Mouse (Mus musculus) heart, embryonic 11.5 days (tissue): ENCODE measurements around the gene Slc9a9. TPM values are rescaled to one million over a fixed set of nuclear protein-coding genes. Genes with fewer than 3 reads are reported as not detected.

Source experiments
- ATAC-seq: fragments of 200-750 bp; cut with Nextera tagmentation; replicated peaks from 2 replicates; pipeline ENCODE4 v1.8.0; 2017; ENCODE audit warnings: moderate library complexity; ENCODE audit not compliant: insufficient number of reproducible peaks, low FRiP score, low TSS enrichment
- H3K27ac ChIP-seq: fragments of 300-500 bp; sonication (generic); 2 replicates; pipeline ENCODE4 v1.5.1; 2014; ENCODE audit warnings: mild to moderate bottlenecking, low read depth, low read length
- H3K27me3 ChIP-seq: fragments of 300-500 bp; sonication (generic); 2 replicates; pipeline ENCODE4 v1.6.1; 2014; ENCODE audit warnings: mild to moderate bottlenecking, low read length, mixed read lengths; ENCODE audit not compliant: control insufficient read depth, insufficient read depth
- H3K36me3 ChIP-seq: fragments of 300-500 bp; sonication (generic); 2 replicates; pipeline ENCODE4 v1.6.1; 2014; ENCODE audit warnings: mild to moderate bottlenecking, low read length, moderate library complexity, mixed read lengths; ENCODE audit not compliant: control insufficient read depth, insufficient read depth
- H3K4me1 ChIP-seq: fragments of 300-500 bp; sonication (generic); 2 replicates; pipeline ENCODE4 v1.6.1; 2014; ENCODE audit warnings: low read length; ENCODE audit not compliant: control insufficient read depth, insufficient read depth
- H3K4me2 ChIP-seq: fragments of 300-500 bp; sonication (generic); 2 replicates; pipeline ENCODE4 v1.6.1; 2014; ENCODE audit warnings: mild to moderate bottlenecking, moderate library complexity
- H3K4me3 ChIP-seq: fragments of 300-500 bp; sonication (generic); 2 replicates; pipeline ENCODE4 v1.5.1; 2014; ENCODE audit warnings: low read depth, low read length
- H3K9ac ChIP-seq: fragments of 300-500 bp; sonication (generic); 2 replicates; pipeline ENCODE4 v1.6.1; 2014; ENCODE audit warnings: mild to moderate bottlenecking, low read depth, low read length, moderate library complexity
- H3K9me3 ChIP-seq: fragments of 300-500 bp; sonication (generic); replicated peaks from 2 replicates; pipeline ENCODE4 v1.6.1; 2016; ENCODE audit warnings: low read length; ENCODE audit not compliant: control insufficient read depth
- WGBS: fragments of 180-500 bp; shearing (Covaris S2); extraction: QIAGEN DNeasy Blood & Tissue Kit; methylation state at CpG from one replicate; pipeline ENCODE4 v1.1.7; 2014; ENCODE audit not compliant: insufficient replicate concordance; 5-methylcytosine and 5-hydroxymethylcytosine counted together
- polyA plus RNA-seq: library from polyadenylated mRNA; unstranded; fragments of >200 nt; fragmentation: Nextera tagmentation; extraction: Ambion mirVana; gene quantifications from 2 replicates; pipeline ENCODE4 v1.2.1, GENCODE M21; 2014

Gene Slc9a9
- polyA plus RNA-seq, 1 experiment from 2014 or later: 4.1 TPM

DNA sequence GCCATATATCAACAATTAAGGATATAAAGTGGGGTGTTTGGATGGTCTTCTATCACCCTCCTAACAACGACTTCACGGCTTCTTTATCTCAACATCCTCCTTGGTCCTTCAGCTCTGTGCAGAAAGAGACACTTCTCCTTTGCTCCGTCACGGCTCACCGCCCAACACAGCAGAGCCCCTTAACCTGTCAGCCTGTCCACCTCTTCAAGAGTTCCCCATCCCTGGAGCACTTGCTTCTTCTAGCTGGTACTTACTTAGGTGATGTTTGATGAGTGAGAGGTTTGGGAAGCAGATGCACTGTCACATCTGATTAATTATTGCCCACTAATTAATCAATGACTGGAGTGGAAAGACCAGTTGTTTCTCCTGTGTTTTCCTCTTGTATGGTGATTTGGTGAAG, 213.7 kb downstream of the Slc9a9 start:
- no peak overlapping the region for H3K27ac ChIP-seq
- H3K4me1 ChIP-seq: no peaks in the 10 kb centered on the region
- H3K36me3 ChIP-seq: no peaks in the 10 kb centered on the region
- no peaks in the 10 kb centered on the region for H3K27me3 ChIP-seq
- H3K9ac ChIP-seq: no peak overlapping the region
- no peak overlapping the region for H3K4me3 ChIP-seq
- no peak overlapping the region for H3K4me2 ChIP-seq
- H3K9me3 ChIP-seq: no peaks in the 10 kb centered on the region
- ATAC-seq: no peak
- WGBS: 67% methylated on average over 5 of the region's 5 CpGs

DNA sequence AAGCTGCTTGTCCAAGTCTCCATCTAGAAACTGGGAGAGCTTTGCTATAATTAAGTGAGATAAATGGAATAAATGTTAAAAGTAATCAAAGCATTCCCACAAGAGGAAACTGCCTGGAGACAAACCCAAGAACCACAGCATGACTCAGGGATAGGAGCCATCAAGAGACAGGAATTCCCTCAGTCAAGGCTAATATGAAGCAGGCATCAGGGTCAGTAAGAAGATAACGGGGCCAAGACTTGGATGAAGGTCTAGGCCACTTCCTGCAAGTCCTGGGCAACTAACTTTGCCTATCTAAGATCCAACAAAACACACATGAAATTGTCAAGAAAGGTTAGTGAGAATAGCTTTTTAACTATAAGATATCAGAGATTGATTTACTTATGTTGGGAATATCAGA, 215.4 kb downstream of the Slc9a9 start:
- Histone ChIP-seq H3K9ac (no peak overlapping the region), H3K9me3 (no peaks in the 10 kb centered on the region), H3K27me3 (no peaks in the 10 kb centered on the region), H3K4me3 (no peak overlapping the region), H3K4me2 (no peak overlapping the region), H3K27ac (no peak overlapping the region), H3K4me1 (no peaks in the 10 kb centered on the region), H3K36me3 (no peaks in the 10 kb centered on the region)
- 66% methylated on average over 1 of the region's 1 CpGs for WGBS
- ATAC-seq: no peak

DNA sequence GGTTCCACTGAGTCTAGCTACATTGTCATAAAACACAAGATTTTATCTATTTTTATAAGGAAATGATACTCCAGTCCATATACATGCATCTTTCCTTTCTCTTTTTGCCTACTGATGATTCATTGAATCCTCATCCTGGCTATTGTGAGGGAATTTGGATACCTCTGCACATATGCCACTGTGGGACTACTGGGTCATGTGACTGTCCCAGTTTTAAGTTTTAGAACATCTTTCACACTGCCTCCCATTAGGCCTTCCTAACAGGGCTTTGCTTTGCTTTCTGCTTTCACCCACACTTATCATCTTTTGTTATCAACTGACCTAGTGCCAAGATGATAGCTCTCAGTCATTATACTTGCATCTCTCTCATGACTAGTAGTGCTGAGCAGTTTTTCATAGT, 219.9 kb downstream of the Slc9a9 start:
- Histone ChIP-seq H3K9me3 (no peaks in the 10 kb centered on the region), H3K9ac (no peak overlapping the region), H3K4me2 (no peak overlapping the region), H3K27me3 (no peaks in the 10 kb centered on the region), H3K36me3 (no peaks in the 10 kb centered on the region), H3K4me1 (no peaks in the 10 kb centered on the region), H3K27ac (no peak overlapping the region), H3K4me3 (no peak overlapping the region)
- no peak for ATAC-seq

DNA sequence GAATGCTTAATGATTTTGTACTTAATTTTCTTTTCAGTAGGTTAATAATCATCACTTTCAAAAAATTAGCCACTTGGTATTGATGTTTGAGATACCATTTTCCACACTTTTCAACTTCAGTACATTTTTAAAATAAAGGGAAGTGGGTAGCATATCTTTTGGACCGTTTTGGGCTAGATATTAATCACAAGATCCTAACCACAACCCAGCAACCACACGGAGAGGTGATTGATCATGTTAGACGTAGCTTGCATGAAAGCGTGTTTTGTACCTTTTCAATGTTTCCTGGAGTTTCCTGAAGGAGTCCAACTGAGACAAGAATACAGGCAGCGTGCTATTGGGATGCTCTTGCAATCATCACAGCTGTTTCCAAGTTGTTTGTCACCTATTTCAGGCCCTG, 226.2 kb downstream of the Slc9a9 start:
- Histone ChIP-seq H3K9ac (no peak overlapping the region), H3K27me3 (no peaks in the 10 kb centered on the region), H3K4me1 (no peaks in the 10 kb centered on the region), H3K9me3 (no peaks in the 10 kb centered on the region), H3K4me2 (no peak overlapping the region), H3K4me3 (no peak overlapping the region), H3K27ac (no peak overlapping the region), H3K36me3 (no peaks in the 10 kb centered on the region)
- WGBS: 79% methylated on average over 5 of the region's 5 CpGs
- no peak for ATAC-seq

DNA sequence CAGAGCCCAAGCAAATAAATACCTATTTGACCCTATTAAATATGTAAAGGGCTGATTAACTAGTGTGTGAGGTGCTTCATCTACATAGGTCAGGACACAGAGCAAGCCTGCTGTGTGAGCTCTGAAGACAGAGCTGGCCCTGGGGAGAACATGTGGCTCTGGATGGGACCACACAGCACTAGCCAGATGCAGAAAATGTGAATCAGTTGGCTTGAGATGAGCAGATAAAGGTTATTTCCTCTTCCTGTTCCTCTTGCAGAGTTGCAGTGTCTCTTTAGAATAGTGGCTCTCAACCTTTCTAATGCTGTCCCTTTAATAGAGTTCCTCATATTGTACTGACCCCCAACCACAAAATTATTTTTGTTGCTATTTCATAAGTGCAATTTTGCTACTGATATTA, 234.5 kb downstream of the Slc9a9 start:
- H3K4me1 ChIP-seq: no peaks in the 10 kb centered on the region
- no peak overlapping the region for H3K27ac ChIP-seq
- no peak overlapping the region for H3K4me2 ChIP-seq
- no peaks in the 10 kb centered on the region for H3K27me3 ChIP-seq
- no peaks in the 10 kb centered on the region for H3K36me3 ChIP-seq
- H3K9ac ChIP-seq: no peak overlapping the region
- H3K9me3 ChIP-seq: no peaks in the 10 kb centered on the region
- no peak overlapping the region for H3K4me3 ChIP-seq
- ATAC-seq: no peak

DNA sequence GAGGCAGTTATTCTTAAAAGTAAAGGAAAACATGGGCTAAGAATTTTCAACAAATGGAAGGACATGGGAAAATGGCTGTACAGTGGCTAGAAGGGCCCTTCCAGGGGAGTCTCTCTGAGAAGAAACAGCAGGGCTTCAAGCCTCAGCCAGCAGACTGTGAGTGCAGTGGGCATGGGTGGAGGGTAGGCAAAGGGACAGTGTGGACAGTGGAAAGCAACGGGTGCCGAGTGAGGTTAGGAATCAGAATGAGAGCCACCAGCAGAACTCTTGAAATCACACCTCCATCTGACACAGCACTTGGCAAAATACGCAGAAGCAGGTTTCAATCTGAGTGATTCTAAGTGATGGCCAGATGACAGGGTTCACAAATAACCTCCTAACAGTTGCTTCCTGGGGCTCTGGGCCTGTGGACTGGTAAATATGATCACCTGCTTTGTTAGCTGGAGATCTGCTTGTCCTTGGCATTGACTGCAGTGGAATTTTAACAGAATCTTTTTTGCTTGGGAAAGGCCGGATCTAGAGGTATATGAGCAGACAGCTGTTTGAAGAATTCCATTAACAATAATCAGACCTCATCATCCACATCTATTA, 237.4 kb downstream of the Slc9a9 start:
- Histone ChIP-seq H3K9me3 (no peaks in the 10 kb centered on the region), H3K27me3 (no peaks in the 10 kb centered on the region), H3K36me3 (no peaks in the 10 kb centered on the region), H3K4me1 (no peaks in the 10 kb centered on the region), H3K27ac (no peak overlapping the region), H3K9ac (no peak overlapping the region), H3K4me3 (no peak overlapping the region), H3K4me2 (no peak overlapping the region)
- WGBS: 59% methylated on average over 4 of the region's 4 CpGs
- ATAC-seq: no peak

DNA sequence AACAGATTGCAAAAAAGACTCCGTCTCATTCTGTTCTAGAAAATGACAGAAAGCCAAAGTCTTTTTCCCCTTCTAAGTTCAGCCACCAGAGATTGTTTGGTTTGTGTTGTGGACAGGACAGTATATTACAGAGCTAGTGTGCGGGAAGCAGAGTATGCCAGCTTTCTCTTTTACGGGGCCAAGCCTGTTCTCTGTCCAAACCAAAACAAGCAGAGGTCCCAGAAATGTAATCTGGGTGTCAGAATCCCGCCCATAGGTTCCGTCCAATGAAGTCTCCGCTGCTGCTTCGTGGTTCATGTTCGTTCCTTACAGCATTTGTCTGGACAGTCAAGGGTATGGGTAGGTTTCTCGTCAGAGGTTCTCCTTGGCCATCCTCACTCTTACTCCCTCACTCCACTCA, 242.4 kb downstream of the Slc9a9 start:
- no peak overlapping the region for H3K9ac ChIP-seq
- no peaks in the 10 kb centered on the region for H3K36me3 ChIP-seq
- no peaks in the 10 kb centered on the region for H3K27me3 ChIP-seq
- H3K27ac ChIP-seq: no peak overlapping the region
- no peaks in the 10 kb centered on the region for H3K9me3 ChIP-seq
- H3K4me2 ChIP-seq: no peak overlapping the region
- H3K4me3 ChIP-seq: no peak overlapping the region
- no peak for ATAC-seq
- 88% methylated on average over 9 of the region's 9 CpGs for WGBS
- no peaks in the 10 kb centered on the region for H3K4me1 ChIP-seq

DNA sequence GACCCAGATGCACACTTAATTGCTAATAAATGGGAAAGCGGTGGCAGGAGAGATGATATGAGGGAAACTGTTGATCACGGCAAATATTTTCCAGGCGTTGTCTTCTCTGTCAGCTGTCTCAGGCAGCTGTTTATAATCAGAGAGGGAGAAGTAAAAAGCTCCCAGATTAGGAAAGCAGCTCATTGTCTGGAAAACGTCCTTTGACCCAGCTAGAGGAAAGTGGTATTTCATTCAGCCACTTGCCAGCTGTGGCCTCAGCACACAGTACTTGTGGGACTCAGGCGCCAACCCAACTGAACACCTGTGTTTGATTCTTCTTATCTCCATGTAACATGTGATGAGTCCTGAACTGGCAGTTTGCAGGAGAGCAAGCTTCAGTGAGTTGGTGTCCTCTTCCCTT, 252.4 kb downstream of the Slc9a9 start:
- Histone ChIP-seq H3K27ac (no peak overlapping the region), H3K27me3 (no peaks in the 10 kb centered on the region; the same call in 1 of the 2 replicates), H3K4me3 (no peak overlapping the region), H3K9me3 (no peaks in the 10 kb centered on the region), H3K4me1 (no peaks in the 10 kb centered on the region), H3K4me2 (no peak overlapping the region), H3K36me3 (no peaks in the 10 kb centered on the region), H3K9ac (no peak overlapping the region)
- no peak for ATAC-seq
- WGBS: 49% methylated on average over 5 of the region's 5 CpGs

DNA sequence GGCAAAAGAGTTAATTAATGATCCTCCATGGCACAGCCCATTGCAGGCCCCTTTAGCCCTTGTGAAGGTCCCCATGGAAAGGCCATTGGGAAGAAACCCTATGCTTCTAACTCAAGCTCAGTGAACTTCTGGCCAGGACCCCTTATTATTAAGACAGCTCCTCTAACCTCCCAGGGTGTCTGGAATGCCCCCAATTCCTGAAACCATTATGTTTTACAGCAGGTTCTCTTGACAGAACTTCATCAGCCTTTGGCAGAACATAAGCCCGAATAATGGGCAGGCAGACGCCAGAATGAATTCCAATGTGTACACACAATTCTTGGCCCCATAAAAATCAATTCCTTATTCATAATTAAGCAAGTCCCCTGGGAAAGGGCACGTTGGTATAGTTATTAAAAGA, 256.1 kb downstream of the Slc9a9 start:
- no peak for ATAC-seq
- no peak overlapping the region for H3K9ac ChIP-seq
- no peak overlapping the region for H3K4me3 ChIP-seq
- no peaks in the 10 kb centered on the region for H3K4me1 ChIP-seq
- no peaks in the 10 kb centered on the region; the same call in 1 of the 2 replicates for H3K27me3 ChIP-seq
- 76% methylated on average over 3 of the region's 3 CpGs for WGBS
- H3K4me2 ChIP-seq: no peak overlapping the region
- no peaks in the 10 kb centered on the region for H3K9me3 ChIP-seq
- no peak overlapping the region for H3K27ac ChIP-seq
- no peaks in the 10 kb centered on the region for H3K36me3 ChIP-seq
